Mouse (Mus musculus) heart, postnatal 0 days (tissue): ENCODE measurements around the gene Cacna2d2.

ENCODE experiments used
- CTCF ChIP-seq: IDR thresholded peaks from 2 replicates; pipeline ENCODE4 v1.5.1; 2016; ENCODE audit warnings: antibody characterized with exemption, control low read depth, low read depth
- EP300 ChIP-seq: IDR thresholded peaks from 2 replicates; pipeline ENCODE4 v1.6.1; 2016; ENCODE audit warnings: antibody characterized with exemption, low read depth

- TF ChIP-seq CTCF (no peak), EP300 (no peak)
Measured at GRCm38 (mm10) chr9:107484302-107484701, 84.9 kb downstream of the Cacna2d2 start.
